Mouse (Mus musculus): Measurements from ENCODE around the gene Slc25a45.

DNA sequence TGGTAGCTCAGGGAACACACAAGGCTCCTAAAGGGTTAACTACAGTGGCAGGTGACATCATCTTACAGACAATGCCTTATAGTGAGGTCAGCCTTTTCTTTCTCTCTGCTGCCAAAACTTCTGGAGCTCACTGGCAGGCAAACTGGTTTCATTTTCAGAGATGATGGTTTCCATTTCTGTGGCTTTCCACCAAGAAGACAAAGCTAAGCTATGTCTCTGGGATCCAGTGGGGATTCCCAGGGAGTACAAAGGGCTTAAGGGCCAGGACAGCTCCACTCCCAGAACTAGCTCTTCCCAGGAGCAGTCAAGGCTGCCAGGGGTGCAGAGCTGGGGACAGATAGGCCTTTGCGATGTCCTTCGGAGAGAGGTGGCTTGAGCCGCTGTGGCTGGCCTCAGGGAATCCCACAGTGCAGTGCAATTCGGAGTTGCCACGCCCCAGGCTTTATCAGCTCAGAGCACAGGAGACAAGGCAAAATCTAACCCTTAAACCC lies 26.1 kb upstream of the Slc25a45 start:
- TF ChIP-seq POLR2A (IDR thresholded peaks at IDR 0.05; ENCODE audit: control insufficient read depth, extremely low read depth, insufficient read depth, low read length, poor library complexity) (no peak), CTCF (IDR thresholded peaks at IDR 0.05; ENCODE audit: borderline replicate concordance, control insufficient read depth, extremely low read depth, insufficient read depth, low read length, poor library complexity) (no peak)

Data from thymus, adult 2 months (tissue).